Mouse (Mus musculus): ENCODE data around the gene Olfr473. TPM values are rescaled to one million over a fixed set of nuclear protein-coding genes. Genes with fewer than 3 reads are reported as not detected.
"Not testable (repeated sequence)": the region's sequence is repeated elsewhere in the genome, so short reads cannot be mapped to it uniquely, and the experiment has no call there.

Olfr473 gene
- total RNA-seq (2014; rRNA removed) (not detected in 2 replicates), polyA plus RNA-seq (2015; fragmentation: Nextera tagmentation; extraction: Ambion mirVana) (not detected in 2 replicates)

DNA sequence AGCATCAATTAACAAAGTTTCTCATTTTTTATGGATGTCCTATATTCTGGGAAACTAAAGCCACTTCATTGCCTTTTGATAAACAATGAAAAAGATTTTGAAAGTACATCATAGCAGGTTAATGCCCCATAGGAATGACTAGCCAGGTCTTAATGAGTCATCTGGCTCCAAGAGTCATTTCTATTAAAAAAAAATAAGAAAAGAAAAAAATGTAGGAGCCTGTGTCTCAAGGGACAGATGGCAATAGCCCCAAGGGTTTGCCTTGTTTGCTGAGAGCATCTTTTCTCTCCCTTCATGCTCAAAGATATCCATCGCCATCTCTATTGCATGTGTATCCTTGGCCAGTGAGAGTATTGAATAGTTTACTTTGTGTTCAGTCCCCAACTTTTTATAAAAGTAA is at the start of gene Olfr473:
Gene Olfr473, plus strand, starts transcription at position 301 of the 400 bp plus-strand sequence.
- no peak within 1 kb of the TSS for H3K4me3 ChIP-seq (ENCODE audit: low read depth, low read length)
- no peak within 1 kb of the TSS for H3K27ac ChIP-seq (ENCODE audit: low read depth, low read length)
- H3K9ac ChIP-seq = no peak within 1 kb of the TSS
- H3K36me3 ChIP-seq (ENCODE audit: insufficient read depth) = no peaks in the 10 kb centered on the region
- no peaks in the 10 kb centered on the region for H3K27me3 ChIP-seq (ENCODE audit: insufficient read depth, low read length)
- 97% methylated on average over 1 of the region's 1 CpGs for WGBS
- no peaks in the 10 kb centered on the region for H3K9me3 ChIP-seq (ENCODE audit: low read length)
- ATAC-seq (no peak), DNase-seq (no peak)
- no peak for TF ChIP-seq CTCF (IDR thresholded peaks at IDR 0.05; ENCODE audit: low read depth)
- no peak within 1 kb of the TSS for H3K4me2 ChIP-seq (ENCODE audit: low read depth)
- no peaks in the 10 kb centered on the region for H3K4me1 ChIP-seq (ENCODE audit: insufficient read depth)

DNA sequence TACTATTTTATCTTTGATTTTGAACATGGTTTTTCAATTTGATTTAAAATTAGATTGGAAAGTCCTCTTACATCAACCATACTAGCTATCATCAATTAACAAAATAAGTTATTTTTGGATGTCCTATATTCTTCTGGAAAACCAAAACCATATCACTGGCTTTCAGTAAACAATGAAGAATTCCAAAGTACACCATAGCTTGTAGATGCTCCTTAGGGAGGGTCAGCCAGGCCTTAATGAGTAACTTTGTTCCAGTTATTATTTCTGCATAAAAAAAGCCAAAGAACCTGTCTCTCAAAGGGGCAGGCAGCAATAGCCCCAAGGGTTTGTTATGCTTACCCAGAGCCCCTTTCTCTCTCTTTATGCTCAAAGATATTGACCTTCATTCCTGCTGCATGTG is 32.6 kb upstream of the Olfr473 start, which contains the start of gene Olfr472:
Gene Olfr472, plus strand, starts transcription at position 301 of the 400 bp plus-strand sequence.
- Histone ChIP-seq H3K4me2 (ENCODE audit: low read depth) (no peak within 1 kb of the TSS), H3K27me3 (ENCODE audit: insufficient read depth, low read length) (no peaks in the 10 kb centered on the region), H3K4me1 (ENCODE audit: insufficient read depth) (no peaks in the 10 kb centered on the region), H3K9ac (no peak within 1 kb of the TSS), H3K9me3 (ENCODE audit: low read length) (no peaks in the 10 kb centered on the region), H3K27ac (ENCODE audit: low read depth, low read length) (no peak within 1 kb of the TSS), H3K4me3 (ENCODE audit: low read depth, low read length) (no peak within 1 kb of the TSS), H3K36me3 (ENCODE audit: insufficient read depth) (no peaks in the 10 kb centered on the region)
- TF ChIP-seq CTCF (IDR thresholded peaks at IDR 0.05; ENCODE audit: low read depth) = no peak
- ATAC-seq = no peak
- no peak for DNase-seq

DNA sequence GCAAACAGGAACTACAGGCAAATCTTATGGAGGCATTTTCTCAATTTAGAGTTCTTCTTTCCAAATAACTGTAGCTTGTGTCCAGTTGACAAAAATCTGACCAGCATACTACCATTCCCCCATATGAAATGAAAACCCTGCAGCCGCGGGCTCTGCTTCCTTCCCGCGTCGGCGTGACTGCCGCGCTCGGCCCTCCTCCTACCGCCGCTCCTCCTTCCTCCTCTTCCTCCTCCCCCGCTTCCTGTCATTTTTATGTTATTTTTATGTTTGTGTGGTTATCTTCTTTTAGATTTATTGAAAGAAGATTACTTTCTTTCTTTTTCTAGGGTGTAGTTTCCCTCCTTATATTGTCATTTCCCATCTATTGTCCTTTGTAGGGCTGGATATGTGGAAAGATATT is 22.3 kb downstream of the Olfr473 start:
- not testable (repeated sequence) for H3K36me3 ChIP-seq (ENCODE audit: insufficient read depth); H3K9ac ChIP-seq; H3K4me3 ChIP-seq (ENCODE audit: low read depth, low read length); H3K4me1 ChIP-seq (ENCODE audit: insufficient read depth); H3K27me3 ChIP-seq (ENCODE audit: insufficient read depth, low read length); H3K27ac ChIP-seq (ENCODE audit: low read depth, low read length); ATAC-seq; H3K9me3 ChIP-seq (ENCODE audit: low read length); DNase-seq; H3K4me2 ChIP-seq (ENCODE audit: low read depth)
- 98% methylated on average over 12 of the region's 12 CpGs for whole genome bisulfite sequencing

DNA sequence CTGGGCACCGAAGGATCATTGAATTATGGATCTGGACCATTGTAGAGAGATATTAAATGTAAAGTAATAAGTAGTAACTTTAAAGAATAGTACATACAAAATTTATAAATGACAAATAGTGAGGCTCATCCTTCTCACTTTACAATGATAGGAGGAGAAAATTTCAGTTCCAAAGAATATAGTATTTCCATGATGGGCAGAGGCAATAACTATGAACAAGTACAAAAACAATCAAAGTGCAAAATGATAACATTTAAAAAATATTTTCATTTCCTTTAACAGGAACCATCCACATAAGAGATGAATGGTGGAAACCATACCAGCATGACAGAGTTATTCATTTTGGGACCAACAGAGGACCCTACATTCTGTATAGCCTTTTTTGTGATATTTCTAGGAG is 24.1 kb downstream of the Olfr473 start, which contains the start of gene Olfr474:
Gene Olfr474, plus strand, starts transcription at position 301 of the 400 bp plus-strand sequence.
- no peaks in the 10 kb centered on the region for H3K27me3 ChIP-seq (ENCODE audit: insufficient read depth, low read length)
- no peak within 1 kb of the TSS for H3K27ac ChIP-seq (ENCODE audit: low read depth, low read length)
- H3K4me3 ChIP-seq (ENCODE audit: low read depth, low read length) = no peak within 1 kb of the TSS
- H3K4me1 ChIP-seq (ENCODE audit: insufficient read depth) = no peaks in the 10 kb centered on the region
- ATAC-seq (no peak), DNase-seq (no peak)
- H3K9ac ChIP-seq = no peak within 1 kb of the TSS
- no peak for TF ChIP-seq CTCF (IDR thresholded peaks at IDR 0.05; ENCODE audit: low read depth)
- H3K36me3 ChIP-seq (ENCODE audit: insufficient read depth) = no peaks in the 10 kb centered on the region
- H3K4me2 ChIP-seq (ENCODE audit: low read depth) = no peak within 1 kb of the TSS
- 75% methylated on average over 1 of the region's 1 CpGs for WGBS
- no peaks in the 10 kb centered on the region for H3K9me3 ChIP-seq (ENCODE audit: low read length)

DNA sequence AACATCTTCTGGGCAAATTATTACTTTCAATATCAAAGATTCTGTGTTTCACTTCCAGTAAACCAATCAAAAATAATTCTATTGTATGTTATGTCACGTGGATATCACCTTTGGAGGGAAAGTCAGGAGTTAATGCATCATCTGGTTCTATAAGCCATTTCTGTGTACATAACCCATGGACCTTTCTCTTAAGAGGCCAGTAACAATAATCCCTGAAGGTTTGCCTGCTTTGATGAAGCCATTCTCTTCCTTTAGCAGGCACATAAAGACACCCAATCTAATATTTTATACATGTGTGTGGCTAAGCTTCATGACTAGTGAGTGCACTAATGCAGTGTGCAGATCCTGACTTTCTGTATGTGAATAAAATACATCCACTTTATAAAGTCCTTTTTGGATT is 34.3 kb downstream of the Olfr473 start, which contains the start of gene Olfr476:
Gene Olfr476, plus strand, starts transcription at position 301 of the 400 bp plus-strand sequence.
- Histone ChIP-seq H3K9me3 (ENCODE audit: low read length) (no peaks in the 10 kb centered on the region), H3K4me1 (ENCODE audit: insufficient read depth) (no peaks in the 10 kb centered on the region), H3K36me3 (ENCODE audit: insufficient read depth) (no peaks in the 10 kb centered on the region), H3K27me3 (ENCODE audit: insufficient read depth, low read length) (no peaks in the 10 kb centered on the region), H3K27ac (ENCODE audit: low read depth, low read length) (no peak within 1 kb of the TSS), H3K4me3 (ENCODE audit: low read depth, low read length) (no peak within 1 kb of the TSS), H3K4me2 (ENCODE audit: low read depth) (no peak within 1 kb of the TSS), H3K9ac (no peak within 1 kb of the TSS)
- no peak for DNase-seq
- ATAC-seq = no peak
- 60% methylated on average over 1 of the region's 1 CpGs for whole genome bisulfite sequencing
- no peak for TF ChIP-seq CTCF (IDR thresholded peaks at IDR 0.05; ENCODE audit: low read depth)

Other genes with a start within 250 kb of the Olfr473 start
- gene Cyb5r2, start 172.4 kb upstream of the Olfr473 start, total RNA-seq (2014; rRNA removed) = 0.15 TPM in 1 of 2 replicates, not detected in the other
- 0.18 TPM in 1 of 2 replicates, not detected in the other for gene Cyb5r2, start 172.4 kb upstream of the Olfr473 start, polyA plus RNA-seq (2015; fragmentation: Nextera tagmentation; extraction: Ambion mirVana)
- gene Ovch2, start 129.2 kb upstream of the Olfr473 start, total RNA-seq (2014; rRNA removed) = not detected in 2 replicates
- gene Ovch2, start 129.2 kb upstream of the Olfr473 start, polyA plus RNA-seq (2015; fragmentation: Nextera tagmentation; extraction: Ambion mirVana) = not detected in 2 replicates
- gene Olfr467, start 118.2 kb upstream of the Olfr473 start, total RNA-seq (2014; rRNA removed) = not detected in 2 replicates
- not detected in 2 replicates for gene Olfr467, start 118.2 kb upstream of the Olfr473 start, polyA plus RNA-seq (2015; fragmentation: Nextera tagmentation; extraction: Ambion mirVana)
- gene Olfr469, start 104.9 kb upstream of the Olfr473 start, total RNA-seq (2014; rRNA removed) = not detected in 2 replicates
- gene Olfr469, start 104.9 kb upstream of the Olfr473 start, polyA plus RNA-seq (2015; fragmentation: Nextera tagmentation; extraction: Ambion mirVana) = not detected in 2 replicates
- not detected in 2 replicates for gene Olfr470, start 83.0 kb upstream of the Olfr473 start, total RNA-seq (2014; rRNA removed)
- not detected in 2 replicates for gene Olfr470, start 83.0 kb upstream of the Olfr473 start, polyA plus RNA-seq (2015; fragmentation: Nextera tagmentation; extraction: Ambion mirVana)
- gene Olfr472, start 32.5 kb upstream of the Olfr473 start, total RNA-seq (2014; rRNA removed) = not detected in 2 replicates
- not detected in 2 replicates for gene Olfr472, start 32.5 kb upstream of the Olfr473 start, polyA plus RNA-seq (2015; fragmentation: Nextera tagmentation; extraction: Ambion mirVana)
- not detected in 2 replicates for gene Olfr474, start 24.2 kb downstream of the Olfr473 start, total RNA-seq (2014; rRNA removed)
- not detected in 2 replicates for gene Olfr474, start 24.2 kb downstream of the Olfr473 start, polyA plus RNA-seq (2015; fragmentation: Nextera tagmentation; extraction: Ambion mirVana)
- not detected in 2 replicates for gene Olfr476, start 34.4 kb downstream of the Olfr473 start, total RNA-seq (2014; rRNA removed)
- gene Olfr476, start 34.4 kb downstream of the Olfr473 start, polyA plus RNA-seq (2015; fragmentation: Nextera tagmentation; extraction: Ambion mirVana) = not detected in 2 replicates
- gene Olfr477, start 56.2 kb downstream of the Olfr473 start, total RNA-seq (2014; rRNA removed) = not detected in 2 replicates
- gene Olfr477, start 56.2 kb downstream of the Olfr473 start, polyA plus RNA-seq (2015; fragmentation: Nextera tagmentation; extraction: Ambion mirVana) = not detected in 2 replicates
- gene Olfr478, start 103.5 kb downstream of the Olfr473 start, total RNA-seq (2014; rRNA removed) = not detected in 2 replicates
- not detected in 2 replicates for gene Olfr478, start 103.5 kb downstream of the Olfr473 start, polyA plus RNA-seq (2015; fragmentation: Nextera tagmentation; extraction: Ambion mirVana)
- gene Olfr479, start 120.2 kb downstream of the Olfr473 start, total RNA-seq (2014; rRNA removed) = not detected in 2 replicates
- not detected in 2 replicates for gene Olfr479, start 120.2 kb downstream of the Olfr473 start, polyA plus RNA-seq (2015; fragmentation: Nextera tagmentation; extraction: Ambion mirVana)
- gene Olfr480, start 136.9 kb downstream of the Olfr473 start, total RNA-seq (2014; rRNA removed) = not detected in 2 replicates
- gene Olfr480, start 136.9 kb downstream of the Olfr473 start, polyA plus RNA-seq (2015; fragmentation: Nextera tagmentation; extraction: Ambion mirVana) = not detected in 2 replicates
- gene Olfr481, start 149.4 kb downstream of the Olfr473 start, total RNA-seq (2014; rRNA removed) = not detected in 2 replicates
- not detected in 2 replicates for gene Olfr481, start 149.4 kb downstream of the Olfr473 start, polyA plus RNA-seq (2015; fragmentation: Nextera tagmentation; extraction: Ambion mirVana)
- not detected in 2 replicates for gene Olfr482, start 167.1 kb downstream of the Olfr473 start, total RNA-seq (2014; rRNA removed)
- gene Olfr482, start 167.1 kb downstream of the Olfr473 start, polyA plus RNA-seq (2015; fragmentation: Nextera tagmentation; extraction: Ambion mirVana) = 0.08 TPM in 1 of 2 replicates, not detected in the other
- gene Olfr483, start 170.4 kb downstream of the Olfr473 start, total RNA-seq (2014; rRNA removed) = not detected in 2 replicates
- gene Olfr483, start 170.4 kb downstream of the Olfr473 start, polyA plus RNA-seq (2015; fragmentation: Nextera tagmentation; extraction: Ambion mirVana) = not detected in 2 replicates
- gene Olfr484, start 197.0 kb downstream of the Olfr473 start, total RNA-seq (2014; rRNA removed) = not detected in 2 replicates
- not detected in 2 replicates for gene Olfr484, start 197.0 kb downstream of the Olfr473 start, polyA plus RNA-seq (2015; fragmentation: Nextera tagmentation; extraction: Ambion mirVana)
- not detected in 2 replicates for gene Olfr485, start 229.4 kb downstream of the Olfr473 start, total RNA-seq (2014; rRNA removed)
- gene Olfr485, start 229.4 kb downstream of the Olfr473 start, polyA plus RNA-seq (2015; fragmentation: Nextera tagmentation; extraction: Ambion mirVana) = not detected in 2 replicates
- not detected in 2 replicates for gene Olfr486, start 242.3 kb downstream of the Olfr473 start, total RNA-seq (2014; rRNA removed)
- gene Olfr486, start 242.3 kb downstream of the Olfr473 start, polyA plus RNA-seq (2015; fragmentation: Nextera tagmentation; extraction: Ambion mirVana) = not detected in 2 replicates

All from forebrain, postnatal 0 days (tissue).